Mouse (Mus musculus) ES-E14 (cell line): ENCODE measurements around the gene Fam205a1. TPM values are rescaled to one million over a fixed set of nuclear protein-coding genes. Genes with fewer than 3 reads are reported as not detected.
"Not testable (repeated sequence)": the region's sequence is repeated elsewhere in the genome, so short reads cannot be mapped to it uniquely, and the experiment has no call there.

Experiments used
- DNase-seq: peaks from one replicate; pipeline ENCODE4 v3.0.0-alpha.2; 2013; ENCODE audit warnings: low read depth, low spot score
- H3K27ac ChIP-seq: 2 replicates; pipeline ENCODE4 v1.5.1; 2012; ENCODE audit warnings: low read depth, mild to moderate bottlenecking, low read length, moderate library complexity, mixed read lengths; ENCODE audit not compliant: poor library complexity, insufficient read depth, severe bottlenecking
- H3K36me3 ChIP-seq: 2 replicates; pipeline ENCODE4 v1.6.1; 2012; ENCODE audit warnings: mild to moderate bottlenecking, low read length, moderate library complexity, mixed read lengths; ENCODE audit not compliant: control insufficient read depth, poor library complexity, insufficient read depth, severe bottlenecking
- H3K4me1 ChIP-seq, 2 experiments: fragments of 150-350 bp in 1 of 2; sonication (generic) in 1 of 2; 2 replicates each; pipeline ENCODE4 v1.6.1; 2012; ENCODE audit warnings: low read length in 2 of 2, mild to moderate bottlenecking in 1 of 2, mixed read lengths in 1 of 2; ENCODE audit not compliant: control insufficient read depth in 2 of 2, insufficient read depth in 2 of 2, poor library complexity in 1 of 2
- H3K4me3 ChIP-seq, 2 experiments: fragments of 150-350 bp in 1 of 2; sonication (generic) in 1 of 2; 2 replicates each; pipeline ENCODE4 v1.5.1; 2012; ENCODE audit warnings: low read length in 2 of 2, low read depth in 1 of 2, mild to moderate bottlenecking in 1 of 2, mixed read lengths in 1 of 2; ENCODE audit not compliant: insufficient read depth in 1 of 2, poor library complexity in 1 of 2, severe bottlenecking in 1 of 2
- H3K9ac ChIP-seq: 2 replicates; pipeline ENCODE4 v1.6.1; 2012; ENCODE audit warnings: low read depth, mild to moderate bottlenecking, low read length, mixed read lengths; ENCODE audit not compliant: poor library complexity, insufficient read depth, severe bottlenecking
- H3K9me3 ChIP-seq: fragments of 150-350 bp; sonication (generic); 2 replicates; pipeline ENCODE4 v1.6.1; 2012; ENCODE audit warnings: low read depth, mild to moderate bottlenecking, low read length; ENCODE audit not compliant: control insufficient read depth, insufficient read depth
- in situ Hi-C, 2 experiments: fragments of 600-800 bp; cut with MboI; formaldehyde crosslinking; loops; one replicate each; pipeline ENCODE4 v1.15.1; 2025; ENCODE audit warnings: low sequenced_read_pairs in 2 of 2, inconsistent platforms in 1 of 2; ENCODE audit not compliant: unreplicated experiment in 2 of 2
- total RNA-seq: library from RNA; depleted of rRNA; stranded (reverse); fragments of 300-350 nt; gene quantifications from 2 replicates; pipeline ENCODE4 v1.2.3, GENCODE M21; 2012; rRNA removed

Fam205a1 gene
- total RNA-seq, 1 experiment = 0.04 TPM

DNA sequence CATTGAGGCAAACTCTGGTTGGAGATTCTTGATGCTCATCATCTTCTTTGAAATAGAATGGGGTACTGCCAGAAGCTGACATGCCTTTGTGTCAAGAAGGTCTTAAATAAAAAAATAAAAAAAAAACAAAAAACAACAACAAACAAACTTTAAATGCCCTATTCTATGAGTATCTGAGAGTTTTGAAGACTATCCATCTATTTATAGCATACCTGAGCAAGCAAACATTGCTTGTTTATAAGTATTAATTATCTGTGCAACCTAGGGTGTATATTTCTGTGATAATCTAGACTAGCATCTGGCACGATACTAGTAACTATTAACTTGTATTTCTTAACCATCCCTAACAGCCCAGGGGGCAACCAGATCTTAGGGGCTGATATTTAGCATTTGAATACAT, 3.0 kb upstream of the Fam205a1 start, which contains the start of gene Gm12394:
Gene Gm12394, minus strand, starts transcription at position 101 of the 400 bp plus-strand sequence.
- in situ Hi-C loops, H3K4me1 ChIP-seq, H3K27ac ChIP-seq, H3K4me3 ChIP-seq, H3K9ac ChIP-seq, H3K36me3 ChIP-seq, DNase-seq, H3K9me3 ChIP-seq: not testable (repeated sequence)

Other genes starting within 250 kb of the Fam205a1 start
- gene Gm10591, start 241.7 kb downstream of the Fam205a1 start, total RNA-seq = not detected in 2 replicates
- not detected in 2 replicates for gene Gm2564, start 224.2 kb downstream of the Fam205a1 start, total RNA-seq
- gene Ccl27b, start 198.6 kb downstream of the Fam205a1 start, total RNA-seq = not detected in 2 replicates
- not detected in 2 replicates for gene Il11ra2, start 192.0 kb downstream of the Fam205a1 start, total RNA-seq
- not detected in 2 replicates for gene 4930578G10Rik, start 118.3 kb downstream of the Fam205a1 start, total RNA-seq
- gene Ccl19, start 97.3 kb downstream of the Fam205a1 start, total RNA-seq = not detected in 2 replicates
- not detected in 2 replicates for gene Ccl21a, start 79.9 kb downstream of the Fam205a1 start, total RNA-seq
- 0.09 and 0.11 TPM in 2 replicates for gene Gm12394, start 2.9 kb upstream of the Fam205a1 start, total RNA-seq
- gene Fam205c, start 20.3 kb upstream of the Fam205a1 start, total RNA-seq = not detected in 2 replicates
- gene Phf24, start 62.8 kb upstream of the Fam205a1 start, total RNA-seq = 0.04 TPM in 1 of 2 replicates, not detected in the other
- gene Dnajb5, start 95.9 kb upstream of the Fam205a1 start, total RNA-seq = 11.8 and 13.3 TPM in 2 replicates
- gene 1700022I11Rik, start 115.7 kb upstream of the Fam205a1 start, total RNA-seq = 0.58 and 0.74 TPM in 2 replicates
- 155 and 267 TPM in 2 replicates for gene Vcp, start 146.6 kb upstream of the Fam205a1 start, total RNA-seq
- gene Fancg, start 156.6 kb upstream of the Fam205a1 start, total RNA-seq = 13.0 and 16.9 TPM in 2 replicates
- 40.9 and 59.1 TPM in 2 replicates for gene Pigo, start 171.9 kb upstream of the Fam205a1 start, total RNA-seq
- gene Stoml2, start 177.8 kb upstream of the Fam205a1 start, total RNA-seq = 245 and 279 TPM in 2 replicates
- 8.2 and 11.9 TPM in 2 replicates for gene Fam214b, start 192.3 kb upstream of the Fam205a1 start, total RNA-seq
- gene Unc13b, start 205.1 kb upstream of the Fam205a1 start, total RNA-seq = 13.3 and 19.6 TPM in 2 replicates